Mouse (Mus musculus): ENCODE data around the gene Dusp28. TPM values are rescaled to one million over a fixed set of nuclear protein-coding genes. Genes with fewer than 3 reads are reported as not detected.

Gene Dusp28
- 10 to 100 TPM; 22.6 to 24.5 TPM for total RNA-seq (2021)
- long read RNA-seq, experiment 1, transcript Dusp28-201 (2 exons, 1,314 nt): major isoform, 34 of 62 reads
- long read RNA-seq, experiment 1, partial matches to known transcripts: 0 of 62 reads
- long read RNA-seq, experiment 1, other reads (novel, unspliced or antisense): 28 of 62 reads
- long read RNA-seq, experiment 2, transcript Dusp28-201 (2 exons, 1,314 nt): major isoform, 26 of 53 reads
- long read RNA-seq, experiment 2, partial matches to known transcripts: 20 of 53 reads
- long read RNA-seq, experiment 2, other reads (novel, unspliced or antisense): 7 of 53 reads

GRCm38 (mm10) chr1:92906779-92907631, at the start of gene Dusp28:
TSS of gene Dusp28 (plus strand) at chr1:92906981.
- peak; percentile 90 for DNase-seq

- no peak for DNase-seq
Observed at GRCm38 (mm10) chr1:92861503-92861902, 45.3 kb upstream of the Dusp28 start.

- no peak for DNase-seq
Observed at GRCm38 (mm10) chr1:92863268-92863667, 43.5 kb upstream of the Dusp28 start.

- DNase-seq: no peak
Observed at GRCm38 (mm10) chr1:92866170-92866569, 40.6 kb upstream of the Dusp28 start.

- DNase-seq: no peak
Observed at GRCm38 (mm10) chr1:92869985-92870384, 36.8 kb upstream of the Dusp28 start.

GRCm38 (mm10) chr1:92872666-92873065, 34.1 kb upstream of the Dusp28 start:
- no peak for DNase-seq

DNA sequence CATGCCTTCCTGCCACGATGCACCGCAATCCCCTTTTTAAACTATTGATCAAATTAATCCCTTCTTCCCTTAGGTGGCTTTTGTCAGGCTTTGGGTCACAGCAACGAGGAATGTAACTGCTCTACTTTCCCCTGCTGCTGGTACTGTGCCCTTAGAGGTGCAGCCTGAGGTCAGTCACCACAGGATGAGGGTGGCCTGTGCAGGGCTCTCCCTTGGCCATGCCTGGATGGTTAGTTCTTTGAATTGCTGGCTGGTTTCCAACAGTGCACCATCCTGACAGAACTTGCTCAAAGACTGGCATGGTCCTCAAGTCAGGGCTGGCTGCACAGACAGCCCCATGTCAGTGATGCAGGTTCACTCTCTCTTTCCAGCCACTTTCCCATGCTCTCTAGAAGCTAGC, 32.8 kb upstream of the Dusp28 start:
- DNase-seq: no peak

GRCm38 (mm10) chr1:92875360-92876111, 31.2 kb upstream of the Dusp28 start:
- DNase-seq: no peak

GRCm38 (mm10) chr1:92877431-92877978, 29.3 kb upstream of the Dusp28 start:
- DNase-seq: no peak

DNA sequence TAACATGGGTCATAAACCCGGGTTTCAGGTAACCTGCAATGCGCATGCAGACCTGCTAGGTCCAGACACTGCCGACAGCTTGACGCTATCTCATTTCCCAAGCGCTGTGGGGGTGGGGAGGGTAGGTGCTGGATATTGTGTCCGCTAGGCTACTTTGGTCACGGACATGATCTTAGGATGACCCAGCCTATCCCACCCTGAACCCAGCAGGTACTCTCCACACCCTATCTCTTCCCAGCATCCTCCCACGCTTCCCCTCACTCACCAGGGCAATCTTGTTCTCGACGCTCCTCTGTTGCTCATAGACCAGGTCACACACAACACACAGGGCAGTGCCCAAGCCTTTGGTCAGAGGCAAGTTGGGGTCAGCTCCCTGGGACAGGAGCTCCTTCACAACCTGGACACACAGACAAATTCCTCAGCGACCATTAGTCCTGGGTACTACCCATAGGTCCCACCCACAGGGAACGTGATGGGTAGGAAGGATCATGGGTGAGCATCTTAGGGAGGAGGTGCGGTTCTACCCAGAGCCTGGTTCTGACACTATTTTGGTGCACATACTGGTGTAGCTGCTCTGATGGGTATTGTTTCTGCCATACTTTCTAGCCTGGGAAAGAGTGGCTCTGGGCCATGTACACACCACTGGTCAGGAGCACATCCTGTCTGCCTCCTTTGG, 28.6 kb upstream of the Dusp28 start:
- no peak for DNase-seq

DNA sequence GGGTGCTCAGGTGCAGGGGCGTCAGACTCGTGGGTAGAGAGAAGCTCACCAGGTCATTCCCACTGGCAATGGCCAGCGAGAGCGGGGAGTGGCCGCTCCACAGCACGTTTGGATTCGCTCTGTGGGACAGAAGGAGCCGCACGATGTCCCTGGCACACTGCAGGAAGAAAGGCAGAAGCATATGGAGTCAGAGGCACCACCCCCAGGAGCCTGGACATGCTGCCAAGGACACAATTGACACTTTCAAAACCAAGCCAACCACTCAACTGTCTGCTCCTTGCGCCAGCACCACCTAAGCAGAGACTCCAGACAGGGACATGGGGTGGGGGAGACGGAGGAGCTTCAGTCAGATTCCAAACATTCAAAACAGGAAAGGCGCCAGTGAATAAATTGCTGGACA, 27.5 kb upstream of the Dusp28 start:
- DNase-seq: no peak

DNA sequence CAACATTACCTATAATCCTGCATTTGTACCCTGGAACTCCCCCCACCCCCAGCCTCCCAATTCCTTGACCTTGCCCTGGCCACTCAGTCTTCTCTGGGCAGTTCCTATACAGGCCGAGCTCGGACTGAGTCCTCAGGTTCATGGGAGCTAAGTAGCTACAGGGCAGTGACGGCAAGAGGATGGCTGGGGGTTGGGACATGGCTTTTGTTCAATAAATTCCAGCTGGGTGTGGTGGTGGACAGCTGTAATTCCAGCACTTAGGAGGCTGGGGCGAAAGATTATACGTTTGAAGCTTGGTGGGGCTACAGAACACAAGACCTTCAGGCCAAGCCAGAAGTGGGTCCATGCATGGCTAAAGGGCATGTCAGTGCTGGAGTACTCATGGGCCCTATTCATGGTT, 26.7 kb upstream of the Dusp28 start:
- DNase-seq: no peak

- no peak for DNase-seq
Observed at GRCm38 (mm10) chr1:92881982-92882381, 24.8 kb upstream of the Dusp28 start.

DNA sequence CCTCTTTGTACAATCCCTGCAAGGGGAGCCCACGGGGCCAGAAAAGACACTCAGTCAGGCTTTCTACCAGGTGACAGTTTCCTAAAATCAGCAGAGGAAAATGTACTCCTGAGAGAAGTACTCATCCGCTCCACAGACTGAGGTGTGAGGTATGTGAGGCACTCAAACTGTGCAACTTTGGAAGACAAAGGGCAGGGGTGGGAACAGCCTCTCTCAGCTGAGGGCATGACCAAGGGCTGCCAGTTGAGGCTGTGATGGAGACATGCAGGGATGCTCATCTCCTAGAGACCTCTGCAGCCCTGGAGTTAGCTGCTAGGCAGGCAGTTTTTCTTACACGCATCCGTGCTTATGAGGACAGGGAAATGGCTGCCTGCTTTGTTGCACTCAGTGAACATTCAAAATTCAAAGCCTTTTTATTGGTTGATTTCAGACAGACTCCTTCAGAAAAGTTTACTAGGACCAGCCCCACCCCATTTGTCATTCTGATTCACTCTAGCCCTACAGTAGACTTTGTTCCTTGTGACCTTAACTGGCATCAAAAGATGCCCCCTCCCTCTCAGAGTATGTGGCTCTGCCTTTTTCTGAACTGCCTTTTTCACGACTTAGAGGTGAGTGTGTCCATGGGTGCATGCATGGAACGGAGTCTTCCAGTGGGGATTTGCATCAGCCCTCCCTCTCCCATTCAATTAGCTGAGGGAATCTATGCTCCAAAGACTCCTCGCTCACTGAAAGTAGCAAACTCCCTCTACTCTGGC, 17.7 kb upstream of the Dusp28 start:
- no peak for DNase-seq

DNA sequence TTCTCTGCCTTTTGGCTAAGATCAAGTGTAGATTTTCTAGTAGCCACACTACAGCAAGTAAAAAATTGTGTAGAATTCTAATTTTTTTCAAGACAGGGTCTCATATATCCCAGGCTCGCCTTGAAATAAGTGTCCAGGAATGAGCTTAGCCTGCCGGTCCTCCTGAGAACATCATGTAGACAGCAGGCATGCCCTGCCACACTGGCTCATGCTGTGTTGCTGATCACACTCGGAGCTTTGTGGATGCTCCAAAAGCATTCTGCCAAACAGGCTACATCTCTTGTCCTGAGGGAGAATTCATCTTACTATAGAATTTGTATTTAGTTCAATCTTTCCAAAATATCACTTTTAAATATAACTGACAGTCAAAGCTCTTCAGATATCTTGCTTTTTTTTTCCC, 14.0 kb upstream of the Dusp28 start:
- no peak for DNase-seq

DNA sequence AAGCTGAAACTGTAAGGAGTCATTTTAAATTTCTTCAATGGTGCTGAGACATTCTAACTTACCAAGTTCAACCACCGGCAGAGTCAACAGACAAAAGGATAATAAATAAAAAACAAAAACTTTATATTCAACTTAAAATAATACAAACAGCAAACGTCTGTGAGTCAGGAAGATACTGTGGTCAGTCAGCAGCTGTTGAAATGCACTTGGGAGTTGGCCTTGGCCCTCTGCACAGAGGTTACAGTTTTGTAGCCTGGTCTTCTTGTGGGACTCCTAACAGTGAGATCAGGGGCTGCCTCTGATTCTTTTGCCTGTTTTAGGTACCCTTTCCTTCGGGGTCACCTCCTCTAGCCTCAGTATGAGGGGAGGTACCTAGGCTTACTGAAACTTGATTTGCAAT, 12.9 kb upstream of the Dusp28 start:
- no peak for DNase-seq

DNA sequence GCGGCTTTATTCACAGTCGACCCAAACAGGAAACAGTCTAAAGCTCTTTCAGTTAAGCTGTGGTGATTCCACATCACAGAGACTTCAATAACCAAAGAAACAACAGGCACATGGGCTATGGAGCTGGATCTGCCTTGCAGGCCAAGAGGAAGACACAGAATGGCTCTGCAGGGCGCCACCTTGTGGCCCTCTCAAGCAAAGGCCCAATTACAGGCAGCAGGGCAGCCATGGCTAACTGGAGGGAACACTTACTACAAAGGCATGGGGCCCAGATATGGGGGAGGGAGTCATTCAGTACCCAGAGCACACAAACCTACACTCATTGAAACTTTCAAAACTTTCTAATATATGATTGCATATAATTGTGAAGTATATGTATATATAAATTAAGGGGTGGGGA, 11.7 kb upstream of the Dusp28 start:
- peak; percentile 50 for DNase-seq

GRCm38 (mm10) chr1:92902786-92903185, 4.0 kb upstream of the Dusp28 start, which contains the start of gene Ankmy1:
TSS of gene Ankmy1 (minus strand) at chr1:92902906.
- no peak for DNase-seq

GRCm38 (mm10) chr1:92903627-92904026, 3.2 kb upstream of the Dusp28 start:
- DNase-seq: no peak

DNA sequence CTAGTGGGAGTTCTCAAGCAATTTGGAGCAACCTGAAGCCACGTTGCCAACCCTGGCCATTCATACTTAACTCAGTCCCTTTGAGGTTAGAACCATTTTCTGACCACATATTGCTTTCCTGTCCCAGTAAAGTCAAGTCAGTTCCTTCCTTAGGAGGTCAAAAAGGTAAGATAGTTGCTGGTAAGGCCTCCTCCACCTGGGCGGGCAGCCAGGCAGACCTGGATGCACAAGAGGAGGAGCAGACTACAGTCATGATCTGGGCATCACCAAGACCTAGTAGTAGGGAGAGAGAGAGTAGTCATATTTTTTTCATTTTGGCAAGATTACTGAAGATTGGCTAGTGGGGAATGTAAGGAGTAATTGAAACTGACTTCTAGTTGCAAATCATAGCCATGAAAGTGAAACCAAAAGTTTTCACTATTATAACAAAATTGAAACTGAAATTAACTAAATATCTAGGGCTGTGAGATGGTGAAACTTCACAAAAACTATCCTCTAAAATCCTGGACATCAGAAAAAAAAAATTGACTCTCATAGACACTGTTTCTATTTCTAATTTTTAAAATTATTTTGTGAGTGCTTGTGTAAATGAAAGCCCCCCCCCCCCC, 974 bp upstream of the Dusp28 start:
- DNase-seq: no peak

All from gastrocnemius, postnatal 25 days (tissue).